Mouse (Mus musculus): Measurements from ENCODE around the gene Pgp.

Pgp gene

DNA sequence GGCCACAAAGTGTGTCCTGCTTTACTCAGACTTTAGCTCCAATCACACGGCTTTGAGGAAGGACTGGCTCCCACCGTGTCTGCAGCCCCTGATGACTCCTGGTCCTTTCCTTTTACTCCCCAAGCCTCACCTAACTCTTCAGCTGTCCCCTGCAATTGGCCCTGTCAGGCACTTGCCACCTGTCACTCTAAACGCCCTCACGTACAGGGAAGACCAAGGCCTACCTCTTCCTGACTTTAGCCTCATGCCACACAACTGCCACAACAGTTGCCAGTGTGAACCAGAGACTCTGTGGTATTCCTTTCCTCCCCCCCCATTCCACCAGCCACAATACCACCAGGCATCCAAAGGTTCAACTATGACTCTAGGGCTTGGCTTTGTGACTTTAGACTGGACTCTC, 50.3 kb downstream of the Pgp start:
- no peak for DNase-seq (ENCODE audit: low read depth, low spot score)
